In the genomic region with DNA sequence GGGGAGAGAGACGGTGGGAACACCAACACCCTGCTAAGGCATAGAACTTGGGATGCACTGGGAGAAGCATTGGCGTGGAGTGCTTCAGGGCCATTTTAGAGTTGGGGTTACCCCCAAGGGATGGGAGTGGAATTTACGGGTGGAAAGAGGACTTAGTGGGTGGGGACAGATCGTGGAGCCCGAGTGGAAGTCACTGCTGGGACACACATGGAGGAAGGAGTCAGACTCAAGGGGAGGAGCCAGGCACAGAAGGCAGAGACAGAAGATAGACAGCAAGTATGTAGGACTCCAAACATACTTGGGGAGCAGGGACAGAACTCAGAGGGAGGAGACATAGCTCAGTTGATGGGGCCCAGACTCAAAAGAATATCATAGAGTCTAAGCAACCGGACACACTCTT, we compare ENCODE assay signal across 10 mouse cellular contexts. TPM values are rescaled to one million over a fixed set of nuclear protein-coding genes. Genes with fewer than 3 reads are reported as not detected.
DNase-seq lines count a peak whose midpoint lies in the region; ATAC-seq and TF ChIP-seq lines count a peak whose summit lies in the region.
"Had no signal": no experiment of that assay in that cellular context is flagged by ENCODE, and none has a peak within 500 bp of the region (broad histone marks: within the 10 kb centered on the region; RNA-seq: fewer than 3 reads in every experiment).

No protein-coding gene starts in this region.

- 30% methylated on average over 6 of the region's 6 CpGs for WGBS in heart, embryonic 13.5 days
- WGBS in hindbrain, embryonic 10.5 days, result 27% methylated on average over 6 of the region's 6 CpGs
- WGBS in midbrain, embryonic 10.5 days, result 24% methylated on average over 6 of the region's 6 CpGs

- intact Hi-C loops in heart, postnatal 25 days (cut with DNase I), result loop anchor here (1.0 to 5.0 kb wide), 2 partner anchors 36 to 135 kb away; no protein-coding TSS in a partner anchor

- no peak for DNase-seq in heart, postnatal 25 days (ENCODE audit: low spot score)
- DNase-seq in G1E (ENCODE audit: low spot score), result no peak
- no peak for DNase-seq in hindbrain, embryonic 10.5 days (ENCODE audit: low spot score)
- DNase-seq in midbrain, embryonic 10.5 days (ENCODE audit: low spot score), result no peak
- DNase-seq in adrenal gland, postnatal 4 days (ENCODE audit: low spot score in 2 of 2), result no peak
- DNase-seq in T-cell, adult 2 months (ENCODE audit: low spot score), result no peak

- TF ChIP-seq CTCF in G1E (IDR thresholded peaks at IDR 0.05; ENCODE audit: low read depth, low read length), result no peak

- H3K27ac ChIP-seq in heart, embryonic 13.5 days (replicated peaks), result no peak overlapping the region
- peak overlapping the region; percentile 66; the same call in 1 of the 2 replicates for H3K27ac ChIP-seq in hindbrain, embryonic 10.5 days
- H3K27ac ChIP-seq in midbrain, embryonic 10.5 days (replicated peaks), result peak overlapping the region; percentile 72; the same call in 1 of the 2 replicates

- H3K4me1 ChIP-seq in heart, embryonic 13.5 days, result peaks cover 24% of the 10 kb centered on the region
- peaks cover 33% of the 10 kb centered on the region for H3K4me1 ChIP-seq in G1E (ENCODE audit: insufficient read depth, low read depth, low read length)
- peaks cover 31% of the 10 kb centered on the region for H3K4me1 ChIP-seq in hindbrain, embryonic 10.5 days (replicated peaks)
- peaks cover 22% of the 10 kb centered on the region for H3K4me1 ChIP-seq in midbrain, embryonic 10.5 days

- H3K9ac ChIP-seq in heart, embryonic 13.5 days, result peak overlapping the region; percentile 71

- no peaks in the 10 kb centered on the region for H3K9me3 ChIP-seq in heart, embryonic 13.5 days
- no peaks in the 10 kb centered on the region for H3K9me3 ChIP-seq in G1E (replicated peaks)
- H3K9me3 ChIP-seq in hindbrain, embryonic 10.5 days, result no peaks in the 10 kb centered on the region
- H3K9me3 ChIP-seq in midbrain, embryonic 10.5 days (replicated peaks), result no peaks in the 10 kb centered on the region

- peaks cover 53% of the 10 kb centered on the region for H3K27me3 ChIP-seq in heart, embryonic 13.5 days (replicated peaks)
- H3K27me3 ChIP-seq in G1E (ENCODE audit: insufficient read depth, low read length), result peaks cover 48% of the 10 kb centered on the region
- H3K27me3 ChIP-seq in hindbrain, embryonic 10.5 days (ENCODE audit: insufficient read depth, poor library complexity, severe bottlenecking), result peaks cover 54% of the 10 kb centered on the region
- peaks cover 54% of the 10 kb centered on the region for H3K27me3 ChIP-seq in midbrain, embryonic 10.5 days (ENCODE audit: low read depth, poor library complexity, severe bottlenecking)

- no peak for ATAC-seq in heart, embryonic 13.5 days (ENCODE audit: extremely low read depth, insufficient number of reproducible peaks, low FRiP score, low TSS enrichment)
- ATAC-seq in G1E (ENCODE audit: extremely low read depth, insufficient number of reproducible peaks, low FRiP score, poor library complexity, severe bottlenecking), result no peak
- ATAC-seq in megakaryocyte-erythroid progenitor cell, adult 5-6 weeks (replicated peaks; ENCODE audit: low FRiP score, low TSS enrichment, poor library complexity, severe bottlenecking), result no peak

- H3K4me2 ChIP-seq in heart, embryonic 13.5 days, result peak overlapping the region; percentile 81

- H3K4me3 ChIP-seq in heart, embryonic 13.5 days, result peak overlapping the region; percentile 53
- H3K4me3 ChIP-seq in G1E (ENCODE audit: low read depth, low read length), result peak overlapping the region; percentile 70; the same call in 1 of the 2 replicates
- H3K4me3 ChIP-seq in hindbrain, embryonic 10.5 days, result peak overlapping the region; percentile 52
- H3K4me3 ChIP-seq in midbrain, embryonic 10.5 days, result peak overlapping the region; percentile 55

- peaks cover 35% of the 10 kb centered on the region for H3K36me3 ChIP-seq in heart, embryonic 13.5 days
- peaks cover 37% of the 10 kb centered on the region for H3K36me3 ChIP-seq in G1E (replicated peaks)
- peaks cover 36% of the 10 kb centered on the region for H3K36me3 ChIP-seq in hindbrain, embryonic 10.5 days
- H3K36me3 ChIP-seq in midbrain, embryonic 10.5 days, result peaks cover 35% of the 10 kb centered on the region

RNA-seq across cellular contexts. Expression of gene Slc17a7, which starts 1.2 kb away (rescaled TPM):
- 2.9 and 3.6 TPM in 2 replicates for polyA plus RNA-seq in heart, embryonic 13.5 days (2015; fragmentation: Nextera tagmentation; extraction: Ambion mirVana)
- total RNA-seq in heart, postnatal 25 days (2021), result 10 to 100 TPM; 18.1 to 18.7 TPM
- total RNA-seq in G1E (2014; fragmentation: Nextera tagmentation), result not detected in 2 replicates
- total RNA-seq in G1E (2017), result 0.06 and 0.11 TPM in 2 replicates
- polyA plus RNA-seq in G1E (2012), result 0.02 and 0.08 TPM in 2 replicates
- 0.71 and 1.2 TPM in 2 replicates for polyA plus RNA-seq in hindbrain, embryonic 10.5 days (2016; fragmentation: Nextera tagmentation; extraction: Ambion mirVana)
- 0.25 and 0.52 TPM in 2 replicates for polyA plus RNA-seq in midbrain, embryonic 10.5 days (2016; fragmentation: Nextera tagmentation; extraction: Ambion mirVana)
- 1 to 10 TPM in 1 of 2 experiments, under 1 TPM in 1; 0.31 to 1.9 TPM for total RNA-seq in adrenal gland, postnatal 4 days (2021)
- total RNA-seq in megakaryocyte-erythroid progenitor cell, adult 5-6 weeks (2014; fragmentation: Nextera tagmentation), result not detected in 2 replicates
- not detected in 2 replicates for total RNA-seq in megakaryocyte-erythroid progenitor cell, adult 5-6 weeks (2017)

RNA-seq across cellular contexts. Expression of gene Aldh16a1, which starts 8.2 kb away (rescaled TPM):
- 31.8 and 33.4 TPM in 2 replicates for polyA plus RNA-seq in heart, embryonic 13.5 days (2015; fragmentation: Nextera tagmentation; extraction: Ambion mirVana)
- 10 to 100 TPM; 23.5 to 37.6 TPM for total RNA-seq in heart, postnatal 25 days (2021)
- total RNA-seq in G1E (2014; fragmentation: Nextera tagmentation) (19.6 and 26.3 TPM in 2 replicates), G1E (2017) (33.8 and 34.7 TPM in 2 replicates)
- 110 and 133 TPM in 2 replicates for polyA plus RNA-seq in G1E (2012)
- polyA plus RNA-seq in hindbrain, embryonic 10.5 days (2016; fragmentation: Nextera tagmentation; extraction: Ambion mirVana), result 54.5 and 55.3 TPM in 2 replicates
- 45.7 and 51.2 TPM in 2 replicates for polyA plus RNA-seq in midbrain, embryonic 10.5 days (2016; fragmentation: Nextera tagmentation; extraction: Ambion mirVana)
- total RNA-seq in adrenal gland, postnatal 4 days (2021), result 10 to 100 TPM; 76.4 to 90.1 TPM
- 69.0 and 84.8 TPM in 2 replicates for total RNA-seq in megakaryocyte-erythroid progenitor cell, adult 5-6 weeks (2014; fragmentation: Nextera tagmentation)
- total RNA-seq in megakaryocyte-erythroid progenitor cell, adult 5-6 weeks (2017), result 19.1 and 22.1 TPM in 2 replicates

RNA-seq across cellular contexts. Expression of gene Pih1d1, which starts 8.4 kb away (rescaled TPM):
- 82.2 and 89.3 TPM in 2 replicates for polyA plus RNA-seq in heart, embryonic 13.5 days (2015; fragmentation: Nextera tagmentation; extraction: Ambion mirVana)
- 10 to 100 TPM; 29.7 to 30.9 TPM for total RNA-seq in heart, postnatal 25 days (2021)
- total RNA-seq in G1E (2014; fragmentation: Nextera tagmentation) (82.8 and 124 TPM in 2 replicates), G1E (2017) (60.9 and 68.4 TPM in 2 replicates)
- 46.4 TPM in 2 replicates for polyA plus RNA-seq in G1E (2012)
- 101 and 116 TPM in 2 replicates for polyA plus RNA-seq in hindbrain, embryonic 10.5 days (2016; fragmentation: Nextera tagmentation; extraction: Ambion mirVana)
- polyA plus RNA-seq in midbrain, embryonic 10.5 days (2016; fragmentation: Nextera tagmentation; extraction: Ambion mirVana), result 108 and 111 TPM in 2 replicates
- 10 to 100 TPM; 60.7 to 65.2 TPM for total RNA-seq in adrenal gland, postnatal 4 days (2021)
- 135 and 148 TPM in 2 replicates for total RNA-seq in megakaryocyte-erythroid progenitor cell, adult 5-6 weeks (2014; fragmentation: Nextera tagmentation)
- total RNA-seq in megakaryocyte-erythroid progenitor cell, adult 5-6 weeks (2017), result 39.0 and 61.3 TPM in 2 replicates

RNA-seq across cellular contexts. Expression of gene Gfy, which starts 16.8 kb away (rescaled TPM):
- polyA plus RNA-seq in heart, embryonic 13.5 days (2015; fragmentation: Nextera tagmentation; extraction: Ambion mirVana), result not detected in 2 replicates
- not detected for total RNA-seq in heart, postnatal 25 days (2021)
- total RNA-seq in G1E (2014; fragmentation: Nextera tagmentation), result not detected in 2 replicates
- 0.05 and 0.06 TPM in 2 replicates for total RNA-seq in G1E (2017)
- polyA plus RNA-seq in G1E (2012), result not detected in 2 replicates
- polyA plus RNA-seq in hindbrain, embryonic 10.5 days (2016; fragmentation: Nextera tagmentation; extraction: Ambion mirVana), result not detected in 2 replicates
- polyA plus RNA-seq in midbrain, embryonic 10.5 days (2016; fragmentation: Nextera tagmentation; extraction: Ambion mirVana), result not detected in 2 replicates
- total RNA-seq in adrenal gland, postnatal 4 days (2021), result not detected
- total RNA-seq in megakaryocyte-erythroid progenitor cell, adult 5-6 weeks (2014; fragmentation: Nextera tagmentation), result not detected in 2 replicates
- 1.9 TPM in 1 of 2 replicates, not detected in the other for total RNA-seq in megakaryocyte-erythroid progenitor cell, adult 5-6 weeks (2017)
- total RNA-seq: ES-E14 had no signal

RNA-seq across cellular contexts. Expression of gene Pth2, which starts 18.2 kb away (rescaled TPM):
- polyA plus RNA-seq in heart, embryonic 13.5 days (2015; fragmentation: Nextera tagmentation; extraction: Ambion mirVana), result not detected in 2 replicates
- not detected for total RNA-seq in heart, postnatal 25 days (2021)
- total RNA-seq in G1E (2014; fragmentation: Nextera tagmentation), result not detected in 2 replicates
- not detected in 2 replicates for total RNA-seq in G1E (2017)
- polyA plus RNA-seq in G1E (2012), result not detected in 2 replicates
- not detected in 2 replicates for polyA plus RNA-seq in hindbrain, embryonic 10.5 days (2016; fragmentation: Nextera tagmentation; extraction: Ambion mirVana)
- not detected in 2 replicates for polyA plus RNA-seq in midbrain, embryonic 10.5 days (2016; fragmentation: Nextera tagmentation; extraction: Ambion mirVana)
- total RNA-seq in adrenal gland, postnatal 4 days (2021), result not detected
- total RNA-seq in megakaryocyte-erythroid progenitor cell, adult 5-6 weeks (2014; fragmentation: Nextera tagmentation), result not detected in 2 replicates
- total RNA-seq in megakaryocyte-erythroid progenitor cell, adult 5-6 weeks (2017), result not detected in 2 replicates
- total RNA-seq: left cerebral cortex, adult 18-20 months had no signal

Comparison
In these comparisons a context has a peak if more than half of its experiments do, and no peak if none do; other contexts are left out.
1. RNA of gene Slc17a7, which starts 1.2 kb away (total RNA-seq): 18.1 to 18.7 TPM in heart, postnatal 25 days; 0.31 to 1.9 TPM in adrenal gland, postnatal 4 days, 0.06 to 0.11 TPM in G1E and not detected in megakaryocyte-erythroid progenitor cell, adult 5-6 weeks; every median in the first group is over 4 times any median in the second.
2. Peak in every context shown above with its lines, with median percentiles within 50 percentile points of each other: H3K4me3 ChIP-seq.